Mouse (Mus musculus): ENCODE results near the gene Ldlrap1.

GRCm38 (mm10) chr4:134700911-134701310 is 66.9 kb downstream of the Ldlrap1 start:
- TF ChIP-seq CTCF (IDR thresholded peaks at IDR 0.05) = no peak
- no peak for TF ChIP-seq POLR2A (IDR thresholded peaks at IDR 0.05; ENCODE audit: insufficient read depth, low read depth, low read length)
- TF ChIP-seq EP300 (IDR thresholded peaks at IDR 0.05; ENCODE audit: insufficient read depth, low read depth, low read length) = no peak
